Mouse (Mus musculus): Measurements from ENCODE around the gene Gm20388.
"Not testable (repeated sequence)": the region's sequence is repeated elsewhere in the genome, so short reads cannot be mapped to it uniquely, and the experiment has no call there.

Gene Gm20388

GRCm38 (mm10) chr8:123410049-123410587 lies 3499.5 kb downstream of the Gm20388 start:
- DNase-seq (ENCODE audit: low read depth, low spot score) = no peak

DNA sequence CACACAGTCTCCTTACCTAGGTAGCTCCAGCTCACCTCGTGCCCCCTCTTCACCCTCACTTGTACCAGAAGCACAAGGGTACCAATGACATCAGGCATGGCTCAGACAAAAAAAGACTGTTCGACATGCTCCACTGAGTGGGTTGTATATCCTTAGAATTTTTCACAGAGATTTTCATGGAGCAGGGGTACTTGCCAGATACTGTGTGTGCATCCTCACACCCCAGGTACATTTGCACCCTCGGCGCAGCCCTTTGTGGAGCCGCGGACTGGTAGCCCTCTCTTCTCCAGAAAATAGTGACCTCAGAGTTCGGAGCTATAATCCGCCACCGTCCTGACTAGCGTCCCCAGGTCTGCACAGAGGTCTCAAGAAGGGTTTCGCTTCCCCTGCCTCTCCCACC lies 3500.1 kb downstream of the Gm20388 start:
- no peak for DNase-seq (ENCODE audit: low read depth, low spot score)

DNA sequence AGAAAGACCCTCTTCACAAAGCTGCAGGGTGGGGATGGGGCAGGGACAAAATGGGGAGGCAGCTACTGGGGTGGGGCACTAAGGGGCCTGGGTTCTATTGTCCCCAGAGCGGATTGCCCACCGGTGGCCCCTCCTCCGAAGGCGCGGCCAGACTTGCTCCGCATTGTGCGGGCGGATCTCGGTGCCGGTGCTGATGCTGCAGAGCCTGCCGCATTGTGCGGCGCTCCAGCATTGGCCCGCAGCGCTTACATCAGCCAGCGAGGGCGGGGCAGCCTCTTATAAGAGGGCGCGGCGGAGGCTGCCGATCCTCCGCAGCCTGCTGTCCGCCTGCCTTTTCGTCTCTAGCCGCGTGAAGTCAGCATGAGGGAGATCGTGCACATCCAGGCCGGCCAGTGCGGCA lies 3500.6 kb downstream of the Gm20388 start, which contains the start of gene Tubb3:
Gene Tubb3, plus strand, starts transcription at position 179 of the 400 bp plus-strand sequence.
- peak; percentile 75 for DNase-seq (ENCODE audit: low read depth, low spot score)

GRCm38 (mm10) chr8:123411781-123412327 lies 3501.2 kb downstream of the Gm20388 start:
- DNase-seq (ENCODE audit: low read depth, low spot score) = no peak

GRCm38 (mm10) chr8:123412560-123413170 lies 3502.0 kb downstream of the Gm20388 start:
- DNase-seq (ENCODE audit: low read depth, low spot score) = no peak

DNA sequence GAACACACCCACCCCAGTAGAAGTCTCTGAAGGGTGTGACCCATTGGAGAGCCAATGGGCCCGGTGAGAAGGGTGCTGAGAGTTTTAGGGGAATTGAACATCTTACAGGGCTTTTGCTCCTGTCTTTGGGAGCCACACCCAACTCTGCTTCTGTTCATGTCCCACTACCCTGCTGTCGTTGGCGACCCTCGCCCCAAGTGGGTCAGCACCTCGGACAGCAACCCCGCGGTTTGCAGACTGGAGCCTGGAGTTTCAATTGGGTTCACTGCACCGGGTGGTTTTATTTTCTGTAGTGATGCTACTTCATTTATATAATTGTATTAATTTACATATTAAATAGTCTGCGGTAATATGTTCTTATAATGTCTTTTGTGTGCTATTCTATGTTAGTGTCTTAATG lies 3503.6 kb downstream of the Gm20388 start:
- no peak for DNase-seq (ENCODE audit: low read depth, low spot score)

- DNase-seq (ENCODE audit: low read depth, low spot score) = not testable (repeated sequence)
Measured at GRCm38 (mm10) chr8:123414997-123415696, 3504.5 kb downstream of the Gm20388 start.

DNA sequence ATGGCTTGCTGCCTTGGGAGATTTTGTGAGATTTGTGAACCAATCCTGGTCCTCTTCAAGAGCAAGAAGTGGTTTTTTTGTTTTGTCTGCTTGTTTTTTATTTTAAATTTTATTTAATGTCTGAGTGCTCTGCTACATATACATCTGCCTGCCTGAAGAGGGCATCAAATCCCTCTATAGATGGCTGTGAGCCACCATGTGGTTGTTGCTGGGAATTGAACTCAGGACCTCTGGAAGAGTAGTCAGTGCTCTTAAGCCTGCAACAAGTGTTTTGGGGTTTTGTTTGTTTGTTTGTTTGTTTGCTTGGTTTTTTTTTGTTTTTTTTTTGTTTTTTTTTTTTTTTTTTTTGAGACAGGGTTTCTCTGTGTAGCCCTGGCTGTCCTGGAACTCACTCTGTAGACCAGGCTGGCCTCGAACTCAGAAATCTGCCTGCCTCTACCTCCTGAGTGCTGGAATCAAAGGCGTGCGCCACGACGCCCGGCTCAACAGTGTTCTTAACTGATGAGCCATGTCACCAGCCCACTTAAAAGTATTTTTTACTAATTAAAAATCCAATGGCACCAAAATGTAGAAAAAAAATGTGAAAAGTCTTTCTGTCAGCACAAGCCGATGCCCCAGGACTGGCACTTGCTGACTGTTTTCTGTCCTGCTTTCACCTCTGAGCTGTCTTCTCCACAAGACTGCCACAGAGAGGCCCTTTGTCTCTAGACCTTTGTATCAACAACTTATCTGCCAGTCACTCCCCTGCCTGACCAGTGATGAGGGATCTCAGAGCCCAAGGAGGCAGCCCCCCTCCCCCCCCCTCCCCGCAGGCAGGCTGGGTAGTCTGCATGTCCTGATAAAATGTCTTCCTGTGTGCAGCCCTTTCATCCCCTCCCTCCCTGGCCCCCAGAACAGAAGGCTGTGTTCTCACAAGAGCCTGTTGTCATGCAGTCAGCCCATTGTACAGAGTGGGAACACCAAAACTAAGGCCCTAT lies 3505.6 kb downstream of the Gm20388 start:
- DNase-seq (ENCODE audit: low read depth, low spot score) = no peak

- DNase-seq (ENCODE audit: low read depth, low spot score) = no peak
Measured at GRCm38 (mm10) chr8:123416944-123417555, 3506.4 kb downstream of the Gm20388 start.

- no peak for DNase-seq (ENCODE audit: low read depth, low spot score)
Measured at GRCm38 (mm10) chr8:123419711-123420110, 3509.1 kb downstream of the Gm20388 start.

- DNase-seq (ENCODE audit: low read depth, low spot score) = no peak
Measured at GRCm38 (mm10) chr8:123420525-123421281, 3510.1 kb downstream of the Gm20388 start.

DNA sequence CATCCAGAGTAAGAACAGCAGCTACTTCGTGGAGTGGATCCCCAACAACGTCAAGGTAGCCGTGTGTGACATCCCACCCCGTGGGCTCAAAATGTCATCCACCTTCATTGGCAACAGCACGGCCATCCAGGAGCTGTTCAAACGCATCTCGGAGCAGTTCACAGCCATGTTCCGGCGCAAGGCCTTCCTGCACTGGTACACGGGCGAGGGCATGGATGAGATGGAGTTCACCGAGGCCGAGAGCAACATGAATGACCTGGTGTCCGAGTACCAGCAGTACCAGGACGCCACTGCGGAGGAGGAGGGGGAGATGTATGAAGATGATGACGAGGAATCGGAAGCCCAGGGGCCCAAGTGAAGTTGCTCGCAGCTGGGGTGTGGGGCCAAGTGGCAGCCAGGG lies 3510.7 kb downstream of the Gm20388 start:
- DNase-seq (ENCODE audit: low read depth, low spot score) = no peak

- peak; percentile 73 for DNase-seq (ENCODE audit: low read depth, low spot score)
Measured at GRCm38 (mm10) chr8:123422056-123422780, 3511.6 kb downstream of the Gm20388 start.

GRCm38 (mm10) chr8:123422781-123423159 lies 3512.1 kb downstream of the Gm20388 start:
- DNase-seq (ENCODE audit: low read depth, low spot score) = no peak

DNA sequence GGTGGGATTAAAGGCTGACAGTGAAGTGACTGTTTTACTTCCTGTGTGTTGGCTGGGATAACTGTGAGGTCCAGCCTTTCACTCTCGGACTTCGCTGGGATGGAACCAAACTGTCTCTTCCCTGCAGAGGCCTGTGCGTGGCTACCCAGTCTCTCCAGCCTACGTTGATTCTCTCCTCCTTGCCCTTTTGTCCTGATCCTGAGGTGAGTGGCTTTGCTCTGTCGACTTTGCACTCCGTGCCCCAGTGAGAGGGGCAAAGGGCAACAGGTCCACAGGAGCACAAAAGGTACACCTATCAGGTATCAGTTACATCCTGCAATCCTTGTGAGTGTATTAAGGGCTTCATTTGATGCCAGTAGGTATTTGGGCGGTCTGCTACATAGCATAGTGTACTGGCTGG lies 3512.8 kb downstream of the Gm20388 start, which contains the start of gene Def8:
Gene Def8, plus strand, starts transcription at position 87 of the 400 bp plus-strand sequence.
- no peak for DNase-seq (ENCODE audit: low read depth, low spot score)

DNA sequence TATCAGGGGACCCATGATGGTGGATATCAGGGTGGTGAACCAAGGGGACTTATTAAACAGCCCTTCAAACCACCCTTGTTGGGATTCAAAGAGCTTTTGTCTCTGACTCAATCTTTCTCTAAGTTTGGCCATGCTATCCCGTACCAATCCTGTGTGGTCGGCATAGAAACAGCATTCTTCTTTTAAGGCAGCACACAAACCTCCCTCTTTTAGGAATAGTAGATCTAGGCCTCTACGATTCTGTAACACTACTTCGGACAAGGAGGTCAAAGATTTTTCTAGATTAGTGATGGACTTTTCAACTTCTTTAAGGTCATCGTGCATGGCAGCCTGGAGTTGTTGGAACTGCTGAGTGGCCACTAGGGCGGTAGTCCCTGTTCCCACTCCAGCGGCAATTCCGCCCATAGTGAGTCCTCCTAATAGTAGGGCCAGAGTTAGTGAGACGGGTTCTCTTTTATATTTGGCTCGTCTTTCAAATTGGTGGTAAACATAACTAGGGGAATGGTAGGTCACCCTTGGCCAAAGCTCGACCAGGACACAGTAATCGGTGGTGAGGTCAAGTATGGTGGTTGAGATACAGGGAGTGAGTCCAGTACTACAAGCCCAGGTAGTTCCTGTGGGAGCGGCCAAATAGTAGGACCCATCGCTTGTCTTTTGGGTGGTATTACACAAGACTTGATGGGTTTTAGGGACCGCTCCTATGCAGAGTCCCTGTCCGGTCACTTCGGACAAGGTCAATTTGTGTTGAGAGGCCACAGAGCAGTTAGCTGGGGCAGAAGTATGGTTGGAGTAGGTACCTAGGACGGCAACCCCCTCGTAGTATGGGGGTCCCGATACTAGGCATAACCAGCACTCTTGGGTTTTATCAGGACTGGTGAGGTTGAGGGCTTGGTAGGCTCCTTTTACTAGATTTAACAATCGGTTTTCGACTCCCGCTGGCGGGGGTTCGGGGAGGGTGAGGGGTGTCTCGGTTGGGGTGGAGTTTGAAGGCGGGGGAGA lies 3516.2 kb downstream of the Gm20388 start:
- no peak for DNase-seq (ENCODE audit: low read depth, low spot score)

DNA sequence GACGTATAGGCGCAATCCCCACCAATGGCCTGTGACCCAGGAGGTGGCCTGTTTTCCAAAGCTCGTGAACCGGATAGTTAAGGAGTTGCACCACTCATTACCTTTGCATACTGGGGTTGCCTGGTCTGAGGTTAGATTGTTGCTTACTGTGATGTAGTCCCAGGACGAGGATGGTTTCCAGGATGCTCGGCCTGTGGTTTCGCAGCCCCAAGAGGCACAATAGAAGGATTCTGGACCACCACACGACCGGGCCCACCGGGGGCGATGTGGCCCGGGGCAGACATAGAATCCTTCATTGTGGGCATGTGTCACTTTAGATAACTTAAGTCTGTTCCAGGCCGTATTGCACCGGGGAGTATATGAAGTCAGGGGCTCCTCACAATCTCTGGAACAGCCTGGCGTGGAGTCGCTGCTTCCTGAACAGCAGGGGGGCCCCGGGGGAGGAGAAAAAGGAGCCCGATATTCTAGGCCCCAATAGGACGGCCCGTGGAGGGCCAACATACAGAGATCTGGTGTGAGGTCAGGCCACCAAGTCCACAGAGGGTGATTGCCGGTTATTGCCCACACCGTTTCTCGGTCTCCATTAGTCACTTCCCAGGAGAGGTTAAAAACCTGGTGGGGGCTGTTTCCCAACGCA lies 3517.1 kb downstream of the Gm20388 start:
- DNase-seq (ENCODE audit: low read depth, low spot score) = no peak

All from retina, adult 2 months (tissue).